Mouse (Mus musculus) Patski (cell line): ENCODE measurements at regions not wholly inside any gene's neighbourhood (a gene's known extent, or its start where the extent isn't known, plus 50 kb on each side); places are given as distances from the start of the nearest gene placed in this dataset.

Experiments
- ATAC-seq: fragments of 100-300 bp; one replicate; pipeline ENCODE4 v1.8.0; 2021
- CTCF ChIA-PET: fragments of 350-600 bp; sonication (Branson Sonifier 250); formaldehyde crosslinking; loops from one replicate; lab custom pipeline; 2022; ENCODE audit warnings: inconsistent platforms; lab: Charles Lee
- POLR2A ChIA-PET: fragments of 350-600 bp; sonication (Branson Sonifier 250); formaldehyde crosslinking; loops from one replicate; lab custom pipeline; 2022; ENCODE audit warnings: antibody characterized with exemption, inconsistent platforms; lab: Charles Lee
- DNase-seq: peaks from one replicate; pipeline ENCODE4 v3.0.0-alpha.2; 2011; ENCODE audit warnings: low read depth, low spot score
- H3K27me3 ChIP-seq: fragments of 371-371 bp; one replicate; pipeline ENCODE4 v1.5.1; 2021
- CTCF ChIP-seq: fragments of 100-300 bp; IDR thresholded peaks from one replicate; pipeline ENCODE4 v1.5.1; 2021
- in situ Hi-C: fragments of 300-500 bp; cut with MboI; formaldehyde crosslinking; loops from 3 replicates; pipeline ENCODE4 v1.11.1; 2018; ENCODE audit warnings: low pct_unique_long_range_greater_than_20kb, mixed read lengths

DNA sequence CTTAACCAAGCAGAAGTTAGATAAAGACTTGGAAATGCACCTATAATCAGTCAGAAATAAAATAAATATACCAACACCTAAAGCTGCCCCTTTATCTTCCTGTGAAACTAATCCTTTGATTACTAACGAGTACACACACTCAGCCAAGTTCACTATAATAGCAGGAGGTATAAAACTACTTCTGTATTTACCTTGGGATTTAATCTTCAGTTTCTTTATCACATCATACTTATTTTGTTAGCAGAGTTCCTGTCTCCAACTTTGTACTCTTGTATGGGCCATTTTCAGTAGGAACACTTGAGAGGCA lies 367.7 kb upstream of the Ctso start:
- peaks cover 13% of the 10 kb centered on the region for H3K27me3 ChIP-seq
- POLR2A ChIA-PET: no interaction called here
- TF ChIP-seq CTCF: no peak

GRCm38 (mm10) chr3:81583387-81584027 lies 348.9 kb upstream of the Ctso start:
- ChIA-PET POLR2A (no interaction called here), CTCF (no interaction called here)
- H3K27me3 ChIP-seq: peaks cover 8% of the 10 kb centered on the region
- in situ Hi-C loops: no loop called here
- ATAC-seq (no peak), DNase-seq (no peak)
- no peak for TF ChIP-seq CTCF

More for the DNA sequence above, 367.7 kb upstream of the Ctso start:
- DNase-seq: no peak
- in situ Hi-C loops: no loop called here
- no peak for ATAC-seq
- CTCF ChIA-PET: interaction anchor here (0.9 to 1.8 kb wide), 4 partner anchors 8 to 30 kb away, joined by 3 to 7 read pairs (median 4); no protein-coding TSS in a partner anchor

DNA sequence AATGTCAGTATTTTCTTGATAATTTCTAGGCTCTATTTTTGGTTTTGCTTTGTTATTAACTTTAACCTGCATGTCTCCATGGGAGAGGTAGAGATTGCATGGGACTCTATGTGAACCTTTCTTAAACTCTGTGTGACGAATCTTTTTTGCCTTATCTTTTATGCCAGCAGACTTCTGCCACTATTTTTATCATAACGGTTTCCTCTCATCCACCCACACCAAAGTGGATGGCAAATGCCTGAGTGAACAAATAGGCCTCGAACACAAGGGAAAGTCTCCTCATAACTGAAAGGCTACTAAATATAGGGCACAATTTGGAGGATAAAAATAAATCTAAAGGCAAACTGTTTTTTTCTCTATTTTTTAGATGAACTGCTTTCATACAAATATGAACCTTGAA lies 343.3 kb upstream of the Ctso start:
- in situ Hi-C loops: no loop called here
- DNase-seq (no peak), ATAC-seq (no peak)
- peaks cover 8% of the 10 kb centered on the region for H3K27me3 ChIP-seq
- ChIA-PET CTCF (no interaction called here), POLR2A (no interaction called here)
- no peak for TF ChIP-seq CTCF

GRCm38 (mm10) chr3:81629157-81629556 lies 303.2 kb upstream of the Ctso start:
- peaks cover 19% of the 10 kb centered on the region for H3K27me3 ChIP-seq
- POLR2A ChIA-PET: no interaction called here
- ATAC-seq (peak; percentile 69), DNase-seq (peak; percentile 1)
- CTCF ChIA-PET: interaction anchor here (1.6 kb wide), 1 partner anchor 12 kb away, joined by 7 read pairs; no protein-coding TSS in a partner anchor
- no peak for TF ChIP-seq CTCF
- in situ Hi-C loops: no loop called here

- POLR2A ChIA-PET: no interaction called here
- peaks cover 41% of the 10 kb centered on the region for H3K27me3 ChIP-seq
- DNase-seq (no peak), ATAC-seq (no peak)
- in situ Hi-C loops: no loop called here
- TF ChIP-seq CTCF: no peak
- CTCF ChIA-PET: interaction anchor here (0.6 kb wide), 1 partner anchor 397 kb away, joined by 3 read pairs; no protein-coding TSS in a partner anchor
Observed at GRCm38 (mm10) chr3:81658490-81658889, 273.9 kb upstream of the Ctso start.

DNA sequence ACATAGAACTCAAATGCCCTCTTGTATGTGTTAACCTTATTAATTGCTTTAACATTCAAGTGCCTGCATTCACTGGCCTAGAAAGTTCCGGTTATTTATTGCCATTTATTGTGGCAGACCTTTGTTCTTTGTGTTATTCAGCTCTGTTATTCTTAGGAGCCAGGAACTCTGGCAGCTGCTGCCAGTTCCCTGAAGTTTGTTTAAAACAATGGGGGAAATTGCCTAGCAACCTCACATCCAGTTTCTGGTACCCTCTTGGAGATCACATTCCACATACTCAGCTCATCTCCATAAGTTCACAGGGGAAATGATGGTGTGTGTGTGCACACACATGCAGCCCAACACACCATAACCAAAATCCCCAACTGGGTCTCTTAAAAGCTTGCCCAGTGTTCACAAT lies 270.8 kb upstream of the Ctso start:
- ATAC-seq (no peak), DNase-seq (no peak)
- no peak for TF ChIP-seq CTCF
- in situ Hi-C loops: no loop called here
- POLR2A ChIA-PET: no interaction called here
- CTCF ChIA-PET: no interaction called here
- peaks cover 44% of the 10 kb centered on the region for H3K27me3 ChIP-seq

DNA sequence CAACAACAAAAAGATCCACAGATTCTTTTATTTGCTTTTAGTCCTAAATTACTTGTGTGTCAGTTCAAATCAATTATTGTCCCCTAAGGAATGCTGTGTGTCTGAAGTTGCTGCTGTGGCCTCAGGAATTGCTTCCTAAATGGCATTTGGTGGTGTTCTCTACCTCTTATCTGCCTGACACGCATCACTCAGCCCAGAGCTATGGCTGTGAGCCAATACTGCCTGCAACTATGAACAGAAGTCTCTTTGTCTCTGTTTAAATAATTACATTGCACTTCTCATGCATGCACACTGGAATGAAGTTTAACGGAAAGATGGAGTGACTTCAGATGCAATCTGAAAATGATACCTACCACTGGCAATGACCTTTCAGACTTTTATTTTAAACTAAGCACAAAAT lies 266.1 kb upstream of the Ctso start:
- no peak for ATAC-seq
- in situ Hi-C loops: no loop called here
- no peak for TF ChIP-seq CTCF
- H3K27me3 ChIP-seq: peaks cover 19% of the 10 kb centered on the region
- ChIA-PET CTCF (no interaction called here), POLR2A (no interaction called here)
- DNase-seq: no peak

- no peak for TF ChIP-seq CTCF
- in situ Hi-C loops: no loop called here
- ChIA-PET CTCF (no interaction called here), POLR2A (no interaction called here)
- no peaks in the 10 kb centered on the region for H3K27me3 ChIP-seq
- no peak for ATAC-seq
- no peak for DNase-seq
Observed at GRCm38 (mm10) chr3:81676570-81676969, 255.8 kb upstream of the Ctso start.

GRCm38 (mm10) chr3:81701974-81702697 lies 230.3 kb upstream of the Ctso start:
- POLR2A ChIA-PET: no interaction called here
- H3K27me3 ChIP-seq: no peaks in the 10 kb centered on the region
- in situ Hi-C loops: no loop called here
- ATAC-seq: no peak
- CTCF ChIA-PET: no interaction called here
- TF ChIP-seq CTCF: no peak
- no peak for DNase-seq

DNA sequence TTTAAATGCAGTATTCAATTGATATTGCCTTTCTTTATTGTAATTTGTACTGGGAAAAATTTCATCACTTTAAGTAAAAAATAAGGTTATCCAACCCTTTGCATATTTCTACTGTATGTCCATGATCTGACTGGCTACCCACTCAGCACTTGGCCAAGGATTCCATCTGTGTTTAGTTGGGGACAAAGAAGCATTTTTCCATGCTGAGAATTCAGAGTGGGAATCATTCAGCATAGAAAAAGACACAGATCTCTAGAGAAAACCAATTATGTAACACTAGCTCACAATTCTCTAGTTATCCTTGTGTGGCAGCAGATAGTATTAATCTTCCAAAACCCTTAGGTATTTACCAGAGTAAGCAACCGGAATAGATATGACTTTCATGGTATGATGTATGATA lies 213.5 kb upstream of the Ctso start:
- ChIA-PET POLR2A (no interaction called here), CTCF (no interaction called here)
- no peak for TF ChIP-seq CTCF
- no peak for DNase-seq
- in situ Hi-C loops: no loop called here
- no peak for ATAC-seq
- no peaks in the 10 kb centered on the region for H3K27me3 ChIP-seq

- ChIA-PET POLR2A (no interaction called here), CTCF (interaction anchor here (1.1 kb wide), 1 partner anchor 1616 kb away, joined by 3 read pairs; no protein-coding TSS in a partner anchor)
- ATAC-seq (no peak), DNase-seq (no peak)
- peaks cover 12% of the 10 kb centered on the region for H3K27me3 ChIP-seq
- in situ Hi-C loops: no loop called here
- TF ChIP-seq CTCF: no peak
Observed at GRCm38 (mm10) chr3:81735463-81735862, 196.9 kb upstream of the Ctso start.
